Mouse (Mus musculus) forebrain, embryonic 10.5 days (tissue): ENCODE measurements at regions not wholly inside any gene's neighbourhood (a gene's known extent, or its start where the extent isn't known, plus 50 kb on each side); places are given as distances from the start of the nearest gene placed in this dataset.

Source experiments
- DNase-seq: peaks from one replicate; pipeline ENCODE4 v3.0.0-alpha.2; 2017; ENCODE audit warnings: low spot score; ENCODE audit errors: extremely low spot score
- H3K27ac ChIP-seq: fragments of 300-500 bp; sonication (generic); 2 replicates; pipeline ENCODE4 v1.5.1; 2016; ENCODE audit warnings: mild to moderate bottlenecking
- H3K27me3 ChIP-seq: fragments of 300-500 bp; sonication (generic); 2 replicates; pipeline ENCODE4 v1.6.1; 2016; ENCODE audit warnings: mild to moderate bottlenecking; ENCODE audit not compliant: poor library complexity, severe bottlenecking
- H3K36me3 ChIP-seq: fragments of 300-500 bp; sonication (generic); replicated peaks from 2 replicates; pipeline ENCODE4 v1.6.1; 2016; ENCODE audit warnings: mild to moderate bottlenecking, moderate library complexity
- H3K4me1 ChIP-seq: fragments of 300-500 bp; sonication (generic); 2 replicates; pipeline ENCODE4 v1.6.1; 2016
- H3K4me3 ChIP-seq: fragments of 300-500 bp; sonication (generic); 2 replicates; pipeline ENCODE4 v1.5.1; 2016; ENCODE audit warnings: mild to moderate bottlenecking, moderate library complexity
- H3K9me3 ChIP-seq: fragments of 300-500 bp; sonication (generic); 2 replicates; pipeline ENCODE4 v1.6.1; 2016; ENCODE audit warnings: mild to moderate bottlenecking, moderate library complexity
- WGBS: fragments of 180-500 bp; shearing (Covaris S2); methylation state at CpG from one replicate; pipeline ENCODE4 v1.1.7; 2016; 5-methylcytosine and 5-hydroxymethylcytosine counted together

- WGBS: 74% methylated on average over 6 of the region's 6 CpGs
- H3K4me1 ChIP-seq: peaks cover 12% of the 10 kb centered on the region
- DNase-seq: no peak
- no peaks in the 10 kb centered on the region for H3K9me3 ChIP-seq
- no peaks in the 10 kb centered on the region for H3K36me3 ChIP-seq
- no peak overlapping the region for H3K27ac ChIP-seq
- no peak overlapping the region for H3K4me3 ChIP-seq
- H3K27me3 ChIP-seq: peaks cover 34% of the 10 kb centered on the region
These were observed 311.8 kb downstream of the Ndfip2 start for GRCm38 (mm10) chr14:105570156-105570555.

GRCm38 (mm10) chr14:105565827-105566226, 307.5 kb downstream of the Ndfip2 start:
- H3K27me3 ChIP-seq: no peaks in the 10 kb centered on the region
- no peak overlapping the region for H3K4me3 ChIP-seq
- WGBS: 91% methylated on average over 16 of the region's 16 CpGs
- no peak for DNase-seq
- no peaks in the 10 kb centered on the region for H3K4me1 ChIP-seq
- no peaks in the 10 kb centered on the region for H3K36me3 ChIP-seq
- no peaks in the 10 kb centered on the region for H3K9me3 ChIP-seq
- no peak overlapping the region for H3K27ac ChIP-seq

GRCm38 (mm10) chr14:105562843-105563242, 304.5 kb downstream of the Ndfip2 start:
- H3K36me3 ChIP-seq: no peaks in the 10 kb centered on the region
- H3K4me1 ChIP-seq: no peaks in the 10 kb centered on the region
- no peaks in the 10 kb centered on the region for H3K27me3 ChIP-seq
- WGBS: 92% methylated on average over 2 of the region's 2 CpGs
- H3K27ac ChIP-seq: no peak overlapping the region
- DNase-seq: no peak
- H3K4me3 ChIP-seq: no peak overlapping the region
- H3K9me3 ChIP-seq: no peaks in the 10 kb centered on the region

GRCm38 (mm10) chr14:105556813-105557212, 298.4 kb downstream of the Ndfip2 start:
- 86% methylated on average over 3 of the region's 3 CpGs for WGBS
- Histone ChIP-seq H3K4me1 (no peaks in the 10 kb centered on the region), H3K27ac (no peak overlapping the region), H3K9me3 (no peaks in the 10 kb centered on the region), H3K4me3 (no peak overlapping the region), H3K36me3 (no peaks in the 10 kb centered on the region), H3K27me3 (no peaks in the 10 kb centered on the region)
- DNase-seq: no peak

GRCm38 (mm10) chr14:105544066-105544465, 285.7 kb downstream of the Ndfip2 start:
- H3K36me3 ChIP-seq: no peaks in the 10 kb centered on the region
- H3K27ac ChIP-seq: no peak overlapping the region
- peaks cover 55% of the 10 kb centered on the region for H3K27me3 ChIP-seq
- no peak for DNase-seq
- no peak overlapping the region for H3K4me3 ChIP-seq
- H3K4me1 ChIP-seq: peaks cover 21% of the 10 kb centered on the region
- H3K9me3 ChIP-seq: no peaks in the 10 kb centered on the region
- 87% methylated on average over 3 of the region's 3 CpGs for WGBS

- H3K27me3 ChIP-seq: peaks cover 60% of the 10 kb centered on the region
- H3K4me1 ChIP-seq: peaks cover 21% of the 10 kb centered on the region
- peak overlapping the region; percentile 39 for H3K4me3 ChIP-seq
- no peaks in the 10 kb centered on the region for H3K9me3 ChIP-seq
- no peaks in the 10 kb centered on the region for H3K36me3 ChIP-seq
- H3K27ac ChIP-seq: peak overlapping the region; percentile 73
- WGBS: 3% methylated on average over 15 of the region's 15 CpGs
- peak; percentile 65 for DNase-seq
These were observed 284.2 kb downstream of the Ndfip2 start for GRCm38 (mm10) chr14:105542486-105543145.

GRCm38 (mm10) chr14:105542090-105542485, 283.7 kb downstream of the Ndfip2 start:
- H3K4me1 ChIP-seq: peaks cover 21% of the 10 kb centered on the region
- 37% methylated on average over 8 of the region's 8 CpGs for WGBS
- H3K36me3 ChIP-seq: no peaks in the 10 kb centered on the region
- H3K27ac ChIP-seq: peak overlapping the region; percentile 73
- peaks cover 60% of the 10 kb centered on the region for H3K27me3 ChIP-seq
- no peak for DNase-seq
- H3K9me3 ChIP-seq: no peaks in the 10 kb centered on the region
- H3K4me3 ChIP-seq: peak overlapping the region; percentile 39

GRCm38 (mm10) chr14:105532168-105532745, 273.9 kb downstream of the Ndfip2 start:
- H3K27ac ChIP-seq: no peak overlapping the region
- 78% methylated on average over 10 of the region's 10 CpGs for WGBS
- no peaks in the 10 kb centered on the region for H3K36me3 ChIP-seq
- DNase-seq: no peak
- H3K4me1 ChIP-seq: no peaks in the 10 kb centered on the region
- no peak overlapping the region for H3K4me3 ChIP-seq
- 0 out of 2 replicates have a peak, but pooled peaks cover 4% of the 10 kb centered on the region for H3K9me3 ChIP-seq
- no peaks in the 10 kb centered on the region for H3K27me3 ChIP-seq

GRCm38 (mm10) chr14:105528107-105528506, 269.7 kb downstream of the Ndfip2 start:
- Histone ChIP-seq H3K27ac (no peak overlapping the region), H3K4me3 (no peak overlapping the region), H3K36me3 (no peaks in the 10 kb centered on the region), H3K4me1 (no peaks in the 10 kb centered on the region), H3K9me3 (no peaks in the 10 kb centered on the region), H3K27me3 (no peaks in the 10 kb centered on the region)
- DNase-seq: no peak
- 85% methylated on average over 6 of the region's 6 CpGs for WGBS

GRCm38 (mm10) chr14:105523849-105524248, 265.5 kb downstream of the Ndfip2 start:
- 0 out of 2 replicates have a peak, but pooled peaks cover 3% of the 10 kb centered on the region for H3K4me1 ChIP-seq
- H3K27me3 ChIP-seq: no peaks in the 10 kb centered on the region
- no peak overlapping the region for H3K4me3 ChIP-seq
- DNase-seq: no peak
- WGBS: 91% methylated on average over 4 of the region's 4 CpGs
- no peaks in the 10 kb centered on the region for H3K36me3 ChIP-seq
- H3K9me3 ChIP-seq: no peaks in the 10 kb centered on the region
- no peak overlapping the region for H3K27ac ChIP-seq

- H3K27me3 ChIP-seq: no peaks in the 10 kb centered on the region
- 63% methylated on average over 1 of the region's 1 CpGs for WGBS
- peaks cover 12% of the 10 kb centered on the region for H3K4me1 ChIP-seq
- H3K27ac ChIP-seq: no peak overlapping the region
- H3K36me3 ChIP-seq: no peaks in the 10 kb centered on the region
- H3K4me3 ChIP-seq: no peak overlapping the region
- no peak for DNase-seq
- H3K9me3 ChIP-seq: no peaks in the 10 kb centered on the region
These were observed 263.9 kb downstream of the Ndfip2 start for GRCm38 (mm10) chr14:105522279-105522678.

- Histone ChIP-seq H3K9me3 (no peaks in the 10 kb centered on the region), H3K27me3 (peaks cover 4% of the 10 kb centered on the region), H3K4me3 (no peak overlapping the region), H3K36me3 (no peaks in the 10 kb centered on the region), H3K27ac (no peak overlapping the region), H3K4me1 (peaks cover 12% of the 10 kb centered on the region)
- WGBS: 70% methylated on average over 7 of the region's 7 CpGs
- DNase-seq: no peak
These were observed 260.3 kb downstream of the Ndfip2 start for GRCm38 (mm10) chr14:105518706-105519105.

GRCm38 (mm10) chr14:105514413-105514812, 256.0 kb downstream of the Ndfip2 start:
- 73% methylated on average over 9 of the region's 9 CpGs for WGBS

More at GRCm38 (mm10) chr14:105514413-105514812, 256.0 kb downstream of the Ndfip2 start:
- DNase-seq: no peak
- Histone ChIP-seq H3K27me3 (peaks cover 4% of the 10 kb centered on the region), H3K9me3 (peaks cover 3% of the 10 kb centered on the region; the same call in 1 of the 2 replicates), H3K27ac (no peak overlapping the region), H3K4me3 (no peak overlapping the region), H3K36me3 (no peaks in the 10 kb centered on the region), H3K4me1 (peaks cover 9% of the 10 kb centered on the region)
